ENCODE assay signal across 7 mouse cellular contexts in the genomic region with DNA sequence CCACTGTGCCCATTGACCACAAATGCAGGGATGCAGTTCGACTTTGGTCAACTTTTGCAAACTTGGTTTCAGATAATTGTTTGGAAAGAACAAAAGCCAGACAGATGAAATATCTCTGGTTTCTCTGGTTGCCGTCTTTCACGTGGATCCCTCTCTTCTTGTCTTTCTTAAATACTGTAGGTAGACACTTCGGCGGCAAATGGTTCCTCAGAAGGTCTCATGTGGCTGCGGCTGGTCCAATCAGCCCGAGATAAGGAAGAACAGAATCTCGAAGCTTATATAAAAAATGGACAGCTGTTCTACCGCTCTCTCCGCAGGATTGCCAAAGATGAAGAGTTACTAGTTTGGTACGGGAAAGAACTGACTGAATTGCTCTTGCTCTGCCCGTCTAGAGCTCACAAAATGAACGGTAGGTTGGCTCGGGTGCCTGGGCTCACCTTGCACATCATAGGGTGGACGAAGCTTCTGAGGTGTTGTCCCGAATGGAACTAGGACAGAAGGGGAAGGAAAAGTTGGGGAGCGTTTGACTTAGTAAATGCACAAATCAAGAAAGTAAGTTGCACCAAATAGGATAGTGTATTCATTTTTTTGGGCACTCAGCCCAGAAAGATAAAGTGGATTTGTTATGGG. TPM values are rescaled to one million over a fixed set of nuclear protein-coding genes. Genes with fewer than 3 reads are reported as not detected.
DNase-seq lines count a peak whose midpoint lies in the region; ATAC-seq and TF ChIP-seq lines count a peak whose summit lies in the region.

No protein-coding gene starts in this region.

- peak overlapping the region; percentile 36 for H3K4me3 ChIP-seq in lung, adult 2 months (replicated peaks; ENCODE audit: extremely low read depth, low read depth, low read length)
- H3K4me3 ChIP-seq in forebrain, embryonic 16.5 days (replicated peaks; ENCODE audit: low read length) = peak overlapping the region; percentile 57
- peak overlapping the region; percentile 57 for H3K4me3 ChIP-seq in neural tube, embryonic 11.5 days (ENCODE audit: low read depth, low read length)

- H3K27me3 ChIP-seq in forebrain, embryonic 16.5 days (replicated peaks; ENCODE audit: control insufficient read depth, insufficient read depth, low read length) = peaks cover 36% of the 10 kb centered on the region
- peaks cover 68% of the 10 kb centered on the region for H3K27me3 ChIP-seq in neural tube, embryonic 11.5 days (ENCODE audit: control insufficient read depth, insufficient read depth, low read length)

- peak overlapping the region; percentile 7; the same call in 1 of the 2 replicates for H3K27ac ChIP-seq in forebrain, embryonic 16.5 days (ENCODE audit: low read length)
- no peak overlapping the region for H3K27ac ChIP-seq in neural tube, embryonic 11.5 days (ENCODE audit: low read depth, low read length)

- no peaks in the 10 kb centered on the region for H3K36me3 ChIP-seq in forebrain, embryonic 16.5 days (ENCODE audit: control insufficient read depth, insufficient read depth)
- no peaks in the 10 kb centered on the region for H3K36me3 ChIP-seq in neural tube, embryonic 11.5 days (ENCODE audit: control insufficient read depth, insufficient read depth, low read length)

- DNase-seq in lung, adult 2 months = no peak
- DNase-seq in lung, postnatal 14 days = no peak
- DNase-seq in induced T-regulatory cell, adult 2 months (ENCODE audit: low read depth) = peak; percentile 28
- DNase-seq in neural tube, embryonic 11.5 days (ENCODE audit: low spot score) = no peak
- DNase-seq in thymus, postnatal 14 days = no peak
- DNase-seq in thymus, postnatal 0 days (ENCODE audit: low spot score) = no peak

- TF ChIP-seq CTCF in lung, adult 2 months (IDR thresholded peaks at IDR 0.05; ENCODE audit: insufficient read depth, low read length) = no peak

- peak overlapping the region; percentile 18 for H3K9ac ChIP-seq in forebrain, embryonic 16.5 days (replicated peaks; ENCODE audit: low read depth, low read length)
- no peak overlapping the region; the same call in 1 of the 2 replicates for H3K9ac ChIP-seq in neural tube, embryonic 11.5 days (ENCODE audit: low read length)

- ATAC-seq in forebrain, embryonic 16.5 days = no peak
- ATAC-seq in neural tube, embryonic 11.5 days (ENCODE audit: insufficient read depth, low FRiP score, low TSS enrichment) = no peak

- no peaks in the 10 kb centered on the region for H3K9me3 ChIP-seq in forebrain, embryonic 16.5 days (ENCODE audit: control insufficient read depth, low read length)
- H3K9me3 ChIP-seq in neural tube, embryonic 11.5 days (ENCODE audit: control insufficient read depth, low read length) = no peaks in the 10 kb centered on the region

- WGBS in lung, adult 2 months = 22% methylated on average over 17 of the region's 17 CpGs
- 4% methylated on average over 17 of the region's 17 CpGs for WGBS in forebrain, embryonic 16.5 days
- 2% methylated on average over 17 of the region's 17 CpGs for WGBS in neural tube, embryonic 11.5 days

- peak overlapping the region; percentile 80 for H3K4me2 ChIP-seq in forebrain, embryonic 16.5 days (ENCODE audit: low read length)
- H3K4me2 ChIP-seq in neural tube, embryonic 11.5 days (ENCODE audit: low read depth) = peak overlapping the region; percentile 91

- no peak for TF ChIP-seq POLR2A in lung, adult 2 months (IDR thresholded peaks at IDR 0.05; ENCODE audit: borderline replicate concordance, extremely low read depth, low read depth, low read length)

- H3K4me1 ChIP-seq in lung, adult 2 months (ENCODE audit: control insufficient read depth, insufficient read depth, low read length) = peaks cover 6% of the 10 kb centered on the region; the same call in 1 of the 2 replicates
- H3K4me1 ChIP-seq in forebrain, embryonic 16.5 days (replicated peaks; ENCODE audit: control insufficient read depth, insufficient read depth, low read length) = peaks cover 39% of the 10 kb centered on the region
- peaks cover 5% of the 10 kb centered on the region; the same call in 1 of the 2 replicates for H3K4me1 ChIP-seq in neural tube, embryonic 11.5 days (ENCODE audit: control insufficient read depth, insufficient read depth, low read length)

RNA-seq across cellular contexts. Expression of gene Prdm8, which starts 17.4 kb away (rescaled TPM):
- polyA plus RNA-seq in lung, adult 2 months (2012; rRNA removed) = 3.6 and 4.7 TPM in 2 replicates
- polyA plus RNA-seq in forebrain, embryonic 16.5 days (2015; fragmentation: Nextera tagmentation; extraction: Ambion mirVana) = 6.4 and 7.1 TPM in 2 replicates
- 5.9 and 6.1 TPM in 2 replicates for polyA plus RNA-seq in neural tube, embryonic 11.5 days (2014; fragmentation: Nextera tagmentation; extraction: Ambion mirVana)
- polyA plus RNA-seq in thymus, postnatal 0 days (2015; fragmentation: Nextera tagmentation; extraction: Ambion mirVana) = not detected in 2 replicates
